Mouse (Mus musculus): Measurements from ENCODE around the gene Cep295.
"Not testable (repeated sequence)": the region's sequence is repeated elsewhere in the genome, so short reads cannot be mapped to it uniquely, and the experiment has no call there.

Cep295 gene

GRCm38 (mm10) chr9:15357484-15358275 is at the start of gene Cep295:
Gene Cep295 (minus strand): TSS chr9:15357788.
- peak; percentile 96 for DNase-seq (ENCODE audit: extremely low spot score, low spot score)

- no peak for DNase-seq (ENCODE audit: extremely low spot score, low spot score)
These were observed 40.0 kb upstream of the Cep295 start for GRCm38 (mm10) chr9:15397591-15397990.

- no peak for DNase-seq (ENCODE audit: extremely low spot score, low spot score)
These were observed 37.9 kb upstream of the Cep295 start for GRCm38 (mm10) chr9:15395353-15395942.

- no peak for DNase-seq (ENCODE audit: extremely low spot score, low spot score)
These were observed 29.6 kb upstream of the Cep295 start for GRCm38 (mm10) chr9:15387075-15387643.

GRCm38 (mm10) chr9:15384266-15384665 is 26.7 kb upstream of the Cep295 start:
- DNase-seq (ENCODE audit: extremely low spot score, low spot score), result no peak

GRCm38 (mm10) chr9:15366260-15366659 is 8.7 kb upstream of the Cep295 start:
- no peak for DNase-seq (ENCODE audit: extremely low spot score, low spot score)

- DNase-seq (ENCODE audit: extremely low spot score, low spot score), result no peak
These were observed 8.3 kb upstream of the Cep295 start for GRCm38 (mm10) chr9:15365856-15366255.

GRCm38 (mm10) chr9:15364843-15365242 is 7.3 kb upstream of the Cep295 start:
- DNase-seq (ENCODE audit: extremely low spot score, low spot score), result no peak

GRCm38 (mm10) chr9:15356916-15357483 is 588 bp downstream of the Cep295 start:
- DNase-seq (ENCODE audit: extremely low spot score, low spot score), result no peak

- DNase-seq (ENCODE audit: extremely low spot score, low spot score), result no peak
These were observed 7.7 kb downstream of the Cep295 start for GRCm38 (mm10) chr9:15349925-15350324.

- DNase-seq (ENCODE audit: extremely low spot score, low spot score), result no peak
These were observed 19.8 kb downstream of the Cep295 start for GRCm38 (mm10) chr9:15337776-15338175.

- no peak for DNase-seq (ENCODE audit: extremely low spot score, low spot score)
These were observed 39.3 kb downstream of the Cep295 start for GRCm38 (mm10) chr9:15318170-15318742.

GRCm38 (mm10) chr9:15317223-15318169 is 40.1 kb downstream of the Cep295 start:
- DNase-seq (ENCODE audit: extremely low spot score, low spot score), result no peak

GRCm38 (mm10) chr9:15316296-15316695 is 41.3 kb downstream of the Cep295 start:
- DNase-seq (ENCODE audit: extremely low spot score, low spot score), result not testable (repeated sequence)

- DNase-seq (ENCODE audit: extremely low spot score, low spot score), result no peak
These were observed 43.0 kb downstream of the Cep295 start for GRCm38 (mm10) chr9:15314619-15315018.

- no peak for DNase-seq (ENCODE audit: extremely low spot score, low spot score)
These were observed 44.0 kb downstream of the Cep295 start for GRCm38 (mm10) chr9:15313633-15314032.

- DNase-seq (ENCODE audit: extremely low spot score, low spot score), result no peak
These were observed 45.4 kb downstream of the Cep295 start for GRCm38 (mm10) chr9:15312054-15312735.

- DNase-seq (ENCODE audit: extremely low spot score, low spot score), result no peak
These were observed 47.4 kb downstream of the Cep295 start for GRCm38 (mm10) chr9:15310179-15310578.

GRCm38 (mm10) chr9:15309425-15309824 is 48.2 kb downstream of the Cep295 start:
- DNase-seq (ENCODE audit: extremely low spot score, low spot score), result no peak

- DNase-seq (ENCODE audit: extremely low spot score, low spot score), result no peak
These were observed 49.3 kb downstream of the Cep295 start for GRCm38 (mm10) chr9:15308254-15308653.
